Mouse (Mus musculus) gonadal fat pad, adult 2 months (tissue): ENCODE measurements around the gene Rex1bd. TPM values are rescaled to one million over a fixed set of nuclear protein-coding genes. Genes with fewer than 3 reads are reported as not detected.

Source experiments
- DNase-seq: peaks from one replicate; pipeline ENCODE4 v3.0.0-alpha.2; 2012; ENCODE audit warnings: low read depth
- polyA plus RNA-seq: library from polyadenylated mRNA; depleted of rRNA; stranded (reverse); fragments of >200 nt; gene quantifications from 2 replicates; pipeline ENCODE4 v1.2.3, GENCODE M21; 2012

Gene Rex1bd
- polyA plus RNA-seq, 1 experiment: 238 TPM

DNA sequence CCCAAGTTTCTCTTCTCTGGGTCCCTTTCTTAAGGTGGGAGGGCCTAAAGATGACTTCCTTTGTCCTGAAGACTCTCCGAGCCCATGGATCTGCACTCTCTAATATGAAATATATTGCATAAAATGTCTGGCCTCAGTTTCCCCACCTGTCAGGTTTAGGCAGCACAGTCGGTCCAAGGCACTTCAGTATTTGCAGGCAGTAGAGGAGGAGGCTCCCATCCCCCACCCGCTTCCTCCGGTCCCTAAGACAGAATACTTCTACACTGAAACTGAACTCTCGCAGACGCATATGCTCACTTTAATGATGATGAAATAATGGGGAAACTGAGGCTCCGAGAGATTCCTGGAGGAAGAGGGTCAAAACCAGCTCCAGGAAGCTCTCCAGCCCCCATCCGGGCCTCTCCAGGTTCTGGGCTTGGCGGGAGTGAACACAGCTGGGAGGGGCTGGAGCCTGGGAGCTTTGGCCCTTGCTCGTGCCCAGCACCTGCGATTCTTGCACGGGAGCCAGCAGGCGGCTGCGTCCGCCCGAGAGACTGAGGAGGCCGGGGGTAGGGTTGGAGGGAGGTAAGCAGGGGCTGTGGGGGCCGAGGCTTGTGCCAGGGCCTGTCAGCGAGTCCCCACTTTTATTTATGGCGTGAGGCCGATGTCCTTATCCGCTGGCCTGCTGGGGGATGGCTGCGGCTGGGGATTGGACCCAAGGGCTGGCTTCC is 4.6 kb downstream of the Rex1bd start:
- no peak for DNase-seq

DNA sequence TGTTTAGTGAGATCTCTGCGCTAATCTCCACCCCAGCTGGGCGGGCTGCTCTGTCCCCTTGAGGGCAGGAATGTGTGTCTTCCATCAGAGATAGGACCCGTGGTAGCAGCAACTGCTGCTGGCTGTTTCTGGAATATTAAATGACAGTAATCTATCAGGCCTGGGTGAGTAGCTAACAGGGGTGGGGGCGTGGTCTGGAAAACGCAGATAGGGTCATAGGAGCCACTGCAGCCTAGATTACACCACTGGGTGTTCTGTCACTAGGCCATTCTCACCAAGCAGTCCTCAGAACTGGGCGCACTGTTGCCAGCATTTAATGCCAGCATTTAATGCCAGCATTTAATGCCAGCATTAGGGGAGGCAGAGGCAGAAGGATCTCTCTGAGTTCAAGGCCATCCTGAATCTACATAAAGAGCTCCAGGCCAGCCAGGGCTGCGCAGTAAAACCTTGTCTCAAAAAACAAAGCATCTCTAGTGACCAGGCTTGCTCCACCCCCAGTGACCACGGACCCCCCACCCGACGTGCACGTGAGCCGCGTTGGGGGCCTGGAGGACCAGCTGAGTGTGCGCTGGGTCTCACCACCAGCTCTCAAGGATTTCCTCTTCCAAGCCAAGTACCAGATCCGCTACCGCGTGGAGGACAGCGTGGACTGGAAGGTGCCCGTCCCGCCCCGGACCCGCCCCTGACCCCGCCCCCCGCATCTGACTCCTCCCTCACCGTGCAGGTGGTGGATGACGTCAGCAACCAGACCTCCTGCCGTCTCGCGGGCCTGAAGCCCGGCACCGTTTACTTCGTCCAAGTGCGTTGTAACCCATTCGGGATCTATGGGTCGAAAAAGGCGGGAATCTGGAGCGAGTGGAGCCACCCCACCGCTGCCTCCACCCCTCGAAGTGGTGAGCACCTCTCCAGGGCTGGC is 5.9 kb downstream of the Rex1bd start:
- DNase-seq: no peak

DNA sequence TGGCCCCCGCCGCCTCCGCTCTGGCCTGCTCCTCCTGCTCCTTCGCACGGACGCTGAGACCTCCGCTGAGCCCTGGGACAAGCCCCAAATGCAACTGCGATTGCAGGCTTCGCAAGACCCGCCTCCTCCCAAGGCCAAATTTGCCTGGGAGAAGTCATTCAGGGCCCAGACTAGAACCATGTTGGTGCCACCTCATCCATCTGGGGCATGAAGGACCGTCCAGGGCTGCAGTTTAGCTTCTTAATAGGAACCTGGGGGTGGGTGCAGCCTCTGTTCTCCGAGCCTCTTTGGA is 10.8 kb downstream of the Rex1bd start:
- no peak for DNase-seq

- DNase-seq: no peak
Measured at GRCm38 (mm10) chr8:70495001-70495770, 11.4 kb downstream of the Rex1bd start.

DNA sequence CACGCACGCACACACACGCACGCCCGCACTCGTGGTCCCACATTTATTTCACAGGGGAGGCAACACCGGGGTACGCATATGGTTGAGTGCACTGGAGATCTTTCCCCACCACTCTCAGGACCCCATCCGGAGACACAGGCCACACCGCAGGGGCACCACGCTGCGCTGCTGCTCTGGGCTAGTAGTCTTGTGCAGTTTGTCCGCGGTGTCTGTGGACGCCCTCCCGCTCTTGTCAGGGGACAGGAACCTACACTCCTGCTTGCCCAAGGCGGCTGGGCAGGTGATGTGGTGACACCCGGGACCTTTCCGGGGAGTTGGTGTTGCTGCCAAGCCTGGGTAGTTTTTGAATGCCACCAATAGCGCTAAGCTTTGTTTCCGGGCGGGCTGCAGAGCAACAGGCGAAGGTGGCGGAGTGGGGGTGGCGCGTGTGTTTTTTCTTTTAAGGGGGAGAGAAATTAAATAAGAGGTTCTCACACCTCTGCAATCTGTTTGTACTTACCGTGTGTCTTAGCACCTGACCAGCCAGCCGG is 12.1 kb downstream of the Rex1bd start:
- DNase-seq: no peak

DNA sequence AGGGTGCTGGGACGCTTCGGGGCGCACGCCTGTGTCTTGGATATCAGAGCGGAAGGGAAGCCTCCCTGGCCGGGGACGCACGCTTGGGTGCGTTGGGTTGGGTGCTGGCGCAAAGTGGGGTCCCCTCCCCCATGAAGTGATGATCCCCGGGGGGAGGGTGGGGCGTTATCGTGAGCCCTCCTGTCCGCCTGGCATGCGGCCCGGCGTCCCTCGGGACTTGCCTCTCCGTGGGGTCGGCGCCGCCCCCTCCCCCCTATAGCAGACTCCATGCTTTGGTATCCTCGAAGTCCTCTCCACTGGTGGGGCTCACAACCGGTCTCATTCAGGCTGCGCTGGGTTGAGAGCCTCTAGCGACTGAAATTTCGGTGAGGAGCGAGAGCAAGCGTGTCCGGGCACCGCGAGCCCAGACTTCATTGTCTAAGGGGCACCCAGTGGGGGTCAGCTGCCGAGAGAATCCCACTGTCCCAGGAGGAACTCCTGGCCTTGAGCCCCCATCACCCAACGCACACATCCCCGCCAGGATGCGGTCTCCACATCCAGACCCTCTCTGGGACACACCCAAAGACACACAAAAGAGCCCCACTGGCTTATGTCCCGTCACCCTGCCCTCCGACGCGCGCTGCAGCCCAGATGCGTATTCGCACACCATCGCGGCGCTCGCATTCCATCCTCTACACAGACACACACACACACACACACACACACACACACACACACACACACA is 12.7 kb downstream of the Rex1bd start:
- DNase-seq: no peak

- no peak for DNase-seq
Measured at GRCm38 (mm10) chr8:70492664-70493640, 13.6 kb downstream of the Rex1bd start, which contains the start of gene Crlf1. Gene Crlf1 (plus strand): TSS chr8:70493158.

DNA sequence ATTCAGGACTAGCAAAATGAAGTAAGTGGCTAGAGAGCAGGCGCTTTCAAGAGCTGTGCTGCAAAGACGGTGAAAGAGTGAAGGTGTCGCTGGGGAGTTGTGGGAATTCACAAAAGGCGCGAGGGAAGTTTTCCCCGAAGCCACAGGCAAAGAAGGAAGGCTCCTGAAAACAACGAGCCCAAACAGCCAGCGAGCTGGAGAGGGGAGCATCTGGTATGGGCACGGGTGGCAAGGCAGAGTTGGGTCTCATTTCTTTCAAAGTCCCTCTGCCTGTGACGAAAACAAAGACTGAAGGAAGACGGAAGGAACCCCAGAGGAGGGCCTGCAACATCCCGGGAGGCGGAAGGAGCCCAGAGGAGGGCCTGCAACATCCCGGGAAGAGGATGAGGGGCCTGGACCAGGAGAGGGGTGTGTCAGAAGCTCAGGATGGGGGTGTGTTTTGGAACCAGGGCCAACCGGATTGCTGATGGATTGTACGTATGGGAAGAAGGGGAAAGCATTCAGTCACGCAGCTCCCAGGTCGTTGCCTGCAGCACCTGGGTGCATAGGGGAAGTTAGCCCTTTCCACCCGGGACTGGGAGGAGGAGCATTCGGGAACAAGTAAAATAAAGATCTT is 15.6 kb downstream of the Rex1bd start:
- no peak for DNase-seq

DNA sequence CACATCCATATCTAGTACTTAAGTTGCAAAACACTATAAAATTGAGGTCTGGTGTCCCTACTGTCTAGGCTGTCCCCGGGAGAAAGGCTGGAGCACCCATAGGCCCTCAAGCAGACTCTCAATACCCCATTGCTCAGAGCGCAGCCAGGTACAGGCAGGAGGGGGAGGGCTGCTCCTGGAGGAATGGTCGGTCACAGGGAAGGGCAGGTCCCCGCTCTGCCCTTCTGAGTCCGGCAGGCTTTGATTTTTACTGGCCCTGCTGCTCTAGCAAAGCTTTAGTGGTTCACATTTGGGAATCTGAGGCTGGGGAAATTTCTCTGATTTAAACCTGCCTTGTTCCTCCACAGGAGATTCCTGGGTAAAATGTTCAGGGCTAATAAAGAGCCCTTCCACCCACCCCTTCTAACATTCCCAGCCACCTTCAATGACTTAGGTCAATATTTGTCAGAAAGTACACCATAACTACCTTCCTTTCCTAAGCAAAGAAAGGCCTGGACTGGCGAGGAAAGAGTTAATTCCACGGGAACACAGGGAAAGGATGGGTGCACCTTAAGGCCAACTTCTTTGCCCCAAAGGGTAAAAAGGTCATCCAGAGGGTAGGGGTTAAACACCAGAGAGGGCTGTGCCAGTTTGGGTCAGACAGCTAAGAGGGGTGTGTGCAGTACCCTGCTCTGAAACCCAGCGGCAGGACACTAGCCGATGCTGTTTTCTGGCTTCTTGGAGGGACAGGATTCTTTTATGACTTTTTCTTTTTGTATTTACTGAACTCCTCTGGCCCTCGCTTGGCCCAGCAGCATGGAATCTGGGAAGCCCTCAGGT is 16.3 kb downstream of the Rex1bd start:
- no peak for DNase-seq

- no peak for DNase-seq
Measured at GRCm38 (mm10) chr8:70489576-70489975, 17.0 kb downstream of the Rex1bd start.

DNA sequence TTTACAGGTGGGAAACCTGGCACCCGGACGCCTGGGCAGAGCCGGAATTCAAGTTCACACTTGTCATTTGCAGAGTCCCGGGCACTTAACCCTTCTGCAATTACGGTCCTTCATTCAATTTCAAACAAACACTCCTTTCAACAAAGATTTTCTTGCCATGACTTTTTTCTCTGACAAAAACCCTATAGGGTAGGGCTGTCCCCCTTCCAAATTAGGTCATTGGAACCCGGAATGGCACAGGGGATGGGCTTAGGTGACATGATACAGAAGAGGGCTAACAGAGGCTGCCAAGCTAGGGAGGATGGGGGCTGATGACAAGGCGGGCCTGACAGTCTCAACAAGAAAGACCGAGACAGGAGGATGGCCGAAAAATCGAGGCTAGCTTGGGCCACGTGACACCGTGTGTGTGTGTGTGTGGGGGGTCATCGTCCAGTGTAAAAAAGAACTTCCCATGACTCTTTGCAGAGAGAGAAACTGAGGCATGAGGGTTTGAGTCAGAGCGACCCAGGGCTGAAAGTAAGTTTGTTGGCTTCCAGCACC is 17.6 kb downstream of the Rex1bd start:
- no peak for DNase-seq

GRCm38 (mm10) chr8:70487993-70488796 is 18.4 kb downstream of the Rex1bd start:
- no peak for DNase-seq

DNA sequence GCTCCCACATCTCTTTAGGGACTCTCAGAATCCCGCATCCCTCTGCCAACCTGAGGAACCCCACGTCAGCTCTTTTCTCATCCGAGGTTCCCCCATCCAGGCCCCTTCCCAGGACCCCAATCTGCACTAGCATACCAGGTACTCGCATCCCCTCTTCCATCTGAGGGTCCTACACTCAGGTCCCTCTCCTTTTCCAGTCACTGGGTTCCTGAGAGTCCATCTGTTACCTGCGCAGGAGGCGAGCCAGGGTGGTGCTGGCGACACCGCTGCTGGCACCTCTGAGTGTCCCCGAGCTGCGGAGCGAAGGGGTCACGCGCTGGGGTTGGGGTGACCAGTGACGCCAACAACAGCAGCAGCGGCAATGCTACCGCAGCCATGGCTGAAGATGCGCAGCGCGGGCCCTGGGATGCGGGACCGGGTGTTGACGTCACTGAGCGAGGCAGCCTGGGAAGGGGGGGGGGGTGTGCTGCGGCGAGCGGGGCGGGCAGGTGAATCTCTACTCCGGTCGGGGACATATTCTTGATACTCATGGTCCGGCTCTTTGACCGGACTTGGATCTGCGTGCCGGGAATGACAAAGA is 19.5 kb downstream of the Rex1bd start, which contains the start of gene Tmem59l:
Gene Tmem59l (minus strand): TSS at position 418 of the 580 bp plus-strand sequence.
- DNase-seq: no peak

GRCm38 (mm10) chr8:70486191-70486681 is 20.3 kb downstream of the Rex1bd start:
- DNase-seq: no peak

- DNase-seq: no peak
Measured at GRCm38 (mm10) chr8:70482943-70483342, 23.6 kb downstream of the Rex1bd start.

DNA sequence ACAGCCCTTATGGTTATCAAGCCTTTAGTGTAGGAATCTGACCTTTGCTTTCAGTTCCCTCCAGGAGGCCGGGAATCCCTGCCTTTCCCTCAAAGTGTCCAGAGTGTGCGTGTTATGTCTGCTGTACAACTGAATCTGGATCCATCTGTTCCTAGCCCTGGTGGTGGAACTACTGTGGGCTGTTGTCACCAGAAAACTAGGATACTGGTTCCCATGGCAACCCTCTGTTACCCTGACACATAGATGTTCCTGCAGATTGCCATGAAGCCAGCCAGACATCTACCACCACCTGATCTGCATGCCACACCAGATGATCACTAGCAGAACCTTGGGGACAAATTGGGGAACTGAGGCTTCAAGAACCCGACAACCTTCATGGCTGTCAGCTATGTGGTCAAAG is 24.6 kb downstream of the Rex1bd start:
- DNase-seq: no peak
